In the genomic region with DNA sequence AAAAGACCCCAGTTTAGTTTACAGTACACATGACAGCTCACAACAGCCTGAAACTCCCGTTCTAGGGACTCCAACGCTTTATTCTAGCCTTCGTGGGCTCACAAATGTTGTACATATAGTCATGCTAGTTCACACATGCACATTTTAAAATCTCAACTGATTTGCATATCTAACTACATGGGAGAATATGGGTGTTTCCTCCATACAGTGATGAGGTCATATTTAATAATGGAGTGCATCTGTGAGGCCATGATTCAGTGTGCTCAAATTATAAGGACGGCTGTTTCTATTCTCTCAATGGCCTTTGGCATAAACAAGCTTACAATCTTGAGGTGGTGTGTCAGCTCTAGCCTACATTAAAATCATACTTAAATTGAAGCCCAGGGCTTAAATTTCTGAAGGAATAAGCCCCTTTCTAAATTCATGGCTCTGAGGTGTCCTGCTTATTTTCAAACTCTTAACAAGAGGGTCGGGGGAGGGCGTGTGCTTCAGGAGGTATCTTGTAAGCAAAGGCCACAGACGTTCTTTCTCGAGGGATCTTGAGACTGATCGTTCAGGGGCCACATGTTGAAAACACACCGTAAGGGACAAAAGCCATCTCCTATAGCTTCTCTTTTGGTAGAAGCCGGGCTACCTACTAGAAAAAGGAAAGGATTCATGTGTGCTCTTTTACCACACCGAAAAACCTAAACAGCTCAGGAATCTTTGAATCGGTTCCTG, we compare ENCODE assay signal across 8 mouse cellular contexts. TPM values are rescaled to one million over a fixed set of nuclear protein-coding genes. Genes with fewer than 3 reads are reported as not detected.
DNase-seq lines count a peak whose midpoint lies in the region; ATAC-seq and TF ChIP-seq lines count a peak whose summit lies in the region.

No protein-coding gene starts in this region.

- peaks cover 3% of the 10 kb centered on the region for H3K4me1 ChIP-seq in lung, adult 2 months (ENCODE audit: control insufficient read depth, insufficient read depth, low read length)
- H3K4me1 ChIP-seq in brown adipose tissue, adult 24 weeks (ENCODE audit: control insufficient read depth, insufficient read depth, insufficient read length, low read length): no peaks in the 10 kb centered on the region
- H3K4me1 ChIP-seq in hindbrain, embryonic 16.5 days (ENCODE audit: control insufficient read depth, insufficient read depth, low read depth, low read length): peaks cover 19% of the 10 kb centered on the region

- H3K4me2 ChIP-seq in hindbrain, embryonic 16.5 days (ENCODE audit: low read length): peak overlapping the region; percentile 82
- peak overlapping the region; percentile 96 for H3K4me2 ChIP-seq in myocyte (ENCODE audit: low read depth)

- H3K4me3 ChIP-seq in lung, adult 2 months (replicated peaks; ENCODE audit: extremely low read depth, low read depth, low read length): peak overlapping the region; percentile 96
- peak overlapping the region; percentile 94 for H3K4me3 ChIP-seq in brown adipose tissue, adult 24 weeks (ENCODE audit: insufficient read depth, low read depth, low read length)
- H3K4me3 ChIP-seq in hindbrain, embryonic 16.5 days (ENCODE audit: low read length): peak overlapping the region; percentile 83
- H3K4me3 ChIP-seq in myocyte: peak overlapping the region; percentile 54

- peak overlapping the region; percentile 94 for H3K9ac ChIP-seq in hindbrain, embryonic 16.5 days (ENCODE audit: low read depth, low read length)

- ATAC-seq in hindbrain, embryonic 16.5 days: no peak

- peaks cover 20% of the 10 kb centered on the region for H3K79me2 ChIP-seq in myocyte (ENCODE audit: control insufficient read depth, insufficient read depth)

- H3K27ac ChIP-seq in brown adipose tissue, adult 24 weeks (replicated peaks; ENCODE audit: low read depth, low read length): peak overlapping the region; percentile 57
- H3K27ac ChIP-seq in hindbrain, embryonic 16.5 days (ENCODE audit: low read depth, low read length): peak overlapping the region; percentile 85

- TF ChIP-seq POLR2A in lung, adult 2 months (IDR thresholded peaks at IDR 0.05; ENCODE audit: borderline replicate concordance, extremely low read depth, low read depth, low read length): no peak
- no peak for TF ChIP-seq POLR2A in myocyte (IDR thresholded peaks at IDR 0.05; ENCODE audit: insufficient read length, low read depth)

- no peak for TF ChIP-seq CTCF in lung, adult 2 months (IDR thresholded peaks at IDR 0.05; ENCODE audit: insufficient read depth, low read length)

- no peaks in the 10 kb centered on the region for H3K9me3 ChIP-seq in hindbrain, embryonic 16.5 days (ENCODE audit: control insufficient read depth, low read length)

- DNase-seq in lung, adult 2 months: no peak
- DNase-seq in lung, postnatal 25 days (ENCODE audit: low spot score): no peak
- no peak for DNase-seq in thymus, postnatal 25 days
- DNase-seq in frontal cortex, adult 2 months (ENCODE audit: extremely low spot score in 1 of 2, low spot score in 1 of 2): no peak
- DNase-seq in urinary bladder, postnatal 25 days (ENCODE audit: low spot score): no peak

- no peaks in the 10 kb centered on the region for H3K27me3 ChIP-seq in hindbrain, embryonic 16.5 days (replicated peaks; ENCODE audit: control insufficient read depth, insufficient read depth, low read length)
- H3K27me3 ChIP-seq in myocyte (ENCODE audit: control insufficient read depth, insufficient read depth, insufficient read length): peaks cover 9% of the 10 kb centered on the region

- peak overlapping the region; percentile 90 for H3ac ChIP-seq in myocyte (ENCODE audit: control insufficient read depth, insufficient read length)

- H3K36me3 ChIP-seq in hindbrain, embryonic 16.5 days (ENCODE audit: control insufficient read depth, insufficient read depth, low read length): no peaks in the 10 kb centered on the region
- no peaks in the 10 kb centered on the region for H3K36me3 ChIP-seq in myocyte (ENCODE audit: control insufficient read depth, insufficient read depth)

- 17% methylated on average over 13 of the region's 13 CpGs for WGBS in lung, adult 2 months
- WGBS in hindbrain, embryonic 16.5 days: 18% methylated on average over 13 of the region's 13 CpGs

TF ChIP-seq in myocyte, 11 proteins besides CTCF, POLR2A, EP300 and RAD21:
- no peak for TF ChIP-seq MYOG (IDR thresholded peaks at IDR 0.05; ENCODE audit: control insufficient read depth in 1 of 3, insufficient read depth in 1 of 3, insufficient read length in 2 of 3, low read depth in 2 of 3)
- no peak for TF ChIP-seq TCF3 (IDR thresholded peaks at IDR 0.05; ENCODE audit: insufficient read length, low read depth)
- TF ChIP-seq POLR2AphosphoS2 (IDR thresholded peaks at IDR 0.05; ENCODE audit: insufficient read length, low read depth): no peak
- no peak for TF ChIP-seq MYOD1 (IDR thresholded peaks at IDR 0.05; ENCODE audit: control insufficient read depth in 1 of 3, insufficient read length in 2 of 3, low read depth in 2 of 3)
- no peak for TF ChIP-seq REST (IDR thresholded peaks at IDR 0.05; ENCODE audit: insufficient read depth, insufficient read length)
- no peak for TF ChIP-seq MAX (IDR thresholded peaks at IDR 0.05; ENCODE audit: low read depth)
- no peak for TF ChIP-seq SRF (IDR thresholded peaks at IDR 0.05; ENCODE audit: control insufficient read depth, insufficient read length, low read depth)
- no peak for TF ChIP-seq TCF12 (IDR thresholded peaks at IDR 0.05; ENCODE audit: insufficient read depth, poor library complexity, severe bottlenecking)
- no peak for TF ChIP-seq USF1 (IDR thresholded peaks at IDR 0.05; ENCODE audit: low read depth)
- no peak for TF ChIP-seq CEBPB (IDR thresholded peaks at IDR 0.05; ENCODE audit: insufficient read depth, poor library complexity, severe bottlenecking)
- no peak for TF ChIP-seq E2F4 (IDR thresholded peaks at IDR 0.05; ENCODE audit: insufficient read depth)

RNA-seq across cellular contexts. Expression of gene Minpp1, which starts 0.5 kb away (rescaled TPM):
- polyA plus RNA-seq in lung, adult 2 months (2012; rRNA removed): 29.1 and 50.1 TPM in 2 replicates
- polyA plus RNA-seq in brown adipose tissue, adult 24 weeks (2012; ENCODE audit: insufficient read depth, insufficient read length, missing spikeins): 10.7 and 11.8 TPM in 2 replicates
- 53.9 and 54.7 TPM in 2 replicates for polyA plus RNA-seq in hindbrain, embryonic 16.5 days (2015; fragmentation: Nextera tagmentation; extraction: Ambion mirVana)
- 22.9 TPM for polyA plus RNA-seq in myocyte (2012; fragmentation: generic; extraction: Trizol)
- 41.9 and 46.3 TPM in 2 replicates for polyA plus RNA-seq in frontal cortex, adult 2 months (2012; rRNA removed)

RNA-seq across cellular contexts. Expression of gene Rpl9-ps6, which starts 18.7 kb away (rescaled TPM):
- 2.7 and 7.2 TPM in 2 replicates for polyA plus RNA-seq in lung, adult 2 months (2012; rRNA removed)
- polyA plus RNA-seq in brown adipose tissue, adult 24 weeks (2012; ENCODE audit: insufficient read depth, insufficient read length, missing spikeins): 605 and 702 TPM in 2 replicates
- 40.2 and 76.1 TPM in 2 replicates for polyA plus RNA-seq in hindbrain, embryonic 16.5 days (2015; fragmentation: Nextera tagmentation; extraction: Ambion mirVana)
- 91.2 TPM for polyA plus RNA-seq in myocyte (2012; fragmentation: generic; extraction: Trizol)
- 31.7 and 55.2 TPM in 2 replicates for polyA plus RNA-seq in frontal cortex, adult 2 months (2012; rRNA removed)
